Mouse (Mus musculus) testis, postnatal 10 days (tissue): ENCODE measurements around the gene C130060K24Rik.

ENCODE experiments used
- DNase-seq: peaks from one replicate; pipeline ENCODE4 v3.0.0; 2021; ENCODE audit warnings: low spot score

The C130060K24Rik gene

DNA sequence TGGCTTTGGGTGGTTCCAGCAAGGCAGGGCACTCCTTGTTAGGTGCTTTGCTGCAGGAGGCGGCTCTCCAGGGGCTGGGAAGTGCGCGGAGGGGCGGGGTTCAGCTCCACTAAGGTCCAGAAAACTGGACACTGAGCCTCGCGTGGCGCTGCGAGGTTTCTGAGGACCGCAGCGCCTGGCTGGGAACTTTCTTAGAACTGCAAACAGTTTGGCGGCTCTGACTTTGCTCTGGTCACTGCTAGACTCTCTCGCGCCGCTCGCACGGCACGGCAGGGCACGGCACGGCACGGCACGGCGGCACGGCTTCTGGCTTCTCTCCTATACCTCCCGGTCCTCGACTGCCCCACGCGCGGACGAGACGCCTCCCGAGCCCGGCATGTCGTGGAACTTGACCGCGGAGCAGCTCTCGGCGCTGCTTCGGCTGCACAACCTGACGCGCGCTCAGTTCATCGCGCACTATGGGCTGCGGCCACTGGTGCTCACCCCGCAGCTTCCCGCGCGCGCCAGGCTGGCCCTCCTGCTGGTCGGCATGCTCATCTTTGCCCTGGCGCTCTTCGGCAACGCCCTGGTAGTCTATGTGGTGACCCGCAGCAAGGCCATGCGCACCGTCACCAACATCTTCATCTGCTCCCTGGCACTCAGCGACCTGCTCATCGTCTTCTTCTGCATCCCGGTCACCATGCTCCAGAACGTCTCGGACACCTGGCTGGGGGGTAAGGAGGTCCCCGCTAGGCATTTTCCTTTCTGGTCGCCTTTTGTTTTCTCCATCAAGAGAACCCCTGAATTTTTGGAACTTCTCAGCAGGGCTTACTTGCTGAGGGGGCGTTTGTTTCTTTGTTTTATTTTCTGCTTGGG, at the start of gene C130060K24Rik:
Gene C130060K24Rik (plus strand): TSS at position 188 of the 855 bp plus-strand sequence.
- peak; percentile 41 for DNase-seq

GRCm38 (mm10) chr6:65334246-65334645, 46.7 kb upstream of the C130060K24Rik start:
- no peak for DNase-seq

- DNase-seq: no peak
Observed at GRCm38 (mm10) chr6:65339391-65339790, 41.5 kb upstream of the C130060K24Rik start.

- no peak for DNase-seq
Observed at GRCm38 (mm10) chr6:65341360-65341759, 39.5 kb upstream of the C130060K24Rik start.

DNA sequence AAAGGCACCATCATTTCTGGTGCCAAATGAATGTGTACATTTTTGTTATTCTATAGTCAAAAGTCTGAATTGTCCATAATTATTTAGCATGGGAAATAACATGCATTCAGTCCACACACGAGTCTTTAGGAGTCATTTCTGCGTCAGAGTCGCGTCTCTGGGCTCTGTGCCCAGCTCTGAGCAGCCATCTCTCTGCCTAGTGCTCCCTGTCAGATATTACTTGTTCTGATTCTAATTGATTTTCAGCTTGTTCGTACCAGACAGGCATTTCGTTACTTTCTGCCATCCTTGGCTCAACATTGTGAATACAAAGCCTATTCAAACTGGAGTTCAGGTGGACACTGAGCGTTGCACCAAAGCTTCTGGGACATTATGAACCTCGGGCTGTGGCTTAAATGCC, 33.2 kb upstream of the C130060K24Rik start:
- no peak for DNase-seq

DNA sequence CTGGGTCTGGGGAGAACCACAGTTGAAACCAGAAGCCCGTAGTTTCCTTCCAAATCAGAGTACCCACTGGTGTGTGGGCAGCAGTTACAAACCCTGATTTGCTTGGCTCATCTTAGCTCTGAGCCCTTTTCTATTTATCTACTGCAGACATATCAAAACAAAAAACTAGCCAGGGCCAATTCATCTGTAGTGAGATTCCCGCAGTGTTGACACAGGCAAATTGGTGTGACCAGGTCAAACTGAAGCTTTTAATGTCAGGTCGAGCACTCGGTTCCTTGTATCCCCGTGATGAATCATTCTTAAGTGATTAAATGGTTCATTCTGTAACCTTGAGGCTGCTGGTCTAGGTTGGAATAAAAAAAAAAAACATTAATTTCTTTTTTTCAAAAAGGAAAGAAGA, 32.6 kb upstream of the C130060K24Rik start:
- DNase-seq: no peak

DNA sequence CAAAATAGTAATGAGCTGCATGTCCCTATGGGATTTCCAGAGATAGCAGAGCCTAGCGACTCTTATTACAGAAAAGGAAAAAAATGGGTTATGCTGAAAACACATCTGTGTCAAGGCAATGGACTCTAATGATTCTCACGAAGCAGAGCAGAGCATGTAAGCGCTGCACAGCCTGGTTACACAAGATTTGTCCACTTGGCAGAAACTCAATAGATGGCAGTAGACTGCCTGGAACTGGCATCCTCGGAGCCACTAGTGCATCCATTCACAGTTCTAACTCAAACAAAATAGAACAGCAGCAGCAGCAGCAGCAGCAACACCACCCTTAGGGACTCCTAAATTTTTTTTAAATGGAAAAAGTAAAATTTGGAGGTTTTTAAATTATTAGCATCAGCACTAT, 29.3 kb upstream of the C130060K24Rik start:
- no peak for DNase-seq

GRCm38 (mm10) chr6:65375918-65376317, 5.0 kb upstream of the C130060K24Rik start:
- no peak for DNase-seq

- DNase-seq: no peak
Observed at GRCm38 (mm10) chr6:65421888-65422287, 41.0 kb downstream of the C130060K24Rik start.

GRCm38 (mm10) chr6:65427065-65427464, 46.2 kb downstream of the C130060K24Rik start:
- no peak for DNase-seq

- DNase-seq: no peak
Observed at GRCm38 (mm10) chr6:65433159-65433558, 52.3 kb downstream of the C130060K24Rik start.

GRCm38 (mm10) chr6:65453465-65453864, 72.6 kb downstream of the C130060K24Rik start:
- no peak for DNase-seq

DNA sequence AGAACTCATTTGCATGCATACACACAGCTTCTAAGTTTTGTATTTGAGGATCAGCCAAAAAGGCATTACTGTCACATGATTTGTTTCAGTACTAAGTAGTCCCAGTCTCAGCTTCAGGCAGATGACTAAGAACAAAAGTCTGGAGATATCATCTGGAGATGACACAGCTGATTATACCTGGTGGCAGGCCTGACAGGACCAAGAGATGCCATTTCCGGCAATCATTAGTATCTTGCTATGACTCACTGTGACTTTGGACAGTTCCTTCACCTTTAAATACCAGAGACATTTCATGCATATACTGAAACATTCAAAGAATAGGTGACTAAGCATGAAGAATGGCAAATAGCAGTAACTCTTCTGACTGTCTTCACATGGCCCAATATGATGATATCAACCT, 84.4 kb downstream of the C130060K24Rik start:
- no peak for DNase-seq

DNA sequence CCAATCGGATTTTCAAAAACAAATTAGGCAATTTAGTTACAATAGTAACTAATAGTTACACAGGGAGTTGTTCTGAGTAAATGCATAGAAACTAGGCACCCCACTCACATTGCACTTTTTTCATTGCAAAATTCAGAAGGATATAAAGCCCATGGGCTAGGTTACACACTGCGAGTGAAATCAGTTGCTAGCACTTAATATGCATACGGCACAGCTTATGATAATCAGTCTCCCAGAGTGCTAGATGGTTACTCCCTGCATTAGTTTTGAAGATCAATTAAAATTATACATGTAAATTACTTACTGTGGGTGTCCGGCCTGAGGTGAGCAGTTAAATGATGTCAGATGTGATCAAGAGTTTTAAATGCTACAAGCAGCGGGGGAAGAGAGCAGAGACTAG, 89.4 kb downstream of the C130060K24Rik start:
- DNase-seq: no peak

GRCm38 (mm10) chr6:65472455-65472854, 91.5 kb downstream of the C130060K24Rik start:
- no peak for DNase-seq

- no peak for DNase-seq
Observed at GRCm38 (mm10) chr6:65498786-65499185, 117.9 kb downstream of the C130060K24Rik start.
